Mouse (Mus musculus): ENCODE results near the gene Etfrf1.

- TF ChIP-seq POLR2A (IDR thresholded peaks at IDR 0.05; ENCODE audit: borderline replicate concordance, extremely low read depth, insufficient read depth, insufficient read length, poor library complexity, severe bottlenecking), result no peak
- TF ChIP-seq CTCF (IDR thresholded peaks at IDR 0.05; ENCODE audit: borderline replicate concordance, extremely low read depth, insufficient read depth, insufficient read length), result no peak
Measured at GRCm38 (mm10) chr6:145193038-145193437, 17.9 kb upstream of the Etfrf1 start.
